18 mouse cellular contexts compared by ENCODE assay signal in genomic region chr10:80954415-80954814, GRCm38 (mm10). TPM values are rescaled to one million over a fixed set of nuclear protein-coding genes. Genes with fewer than 3 reads are reported as not detected.
DNase-seq lines count a peak whose midpoint lies in the region; ATAC-seq and TF ChIP-seq lines count a peak whose summit lies in the region.
"Had no signal": no experiment of that assay in that cellular context is flagged by ENCODE, and none has a peak within 500 bp of the region (broad histone marks: within the 10 kb centered on the region; RNA-seq: fewer than 3 reads in every experiment).

No protein-coding gene starts in this region.

- H3K4me3 ChIP-seq in heart, embryonic 15.5 days, result no peak overlapping the region
- no peak overlapping the region for H3K4me3 ChIP-seq in lung, embryonic 15.5 days
- no peak overlapping the region for H3K4me3 ChIP-seq in lung, adult 2 months (replicated peaks; ENCODE audit: extremely low read depth, low read depth, low read length)
- no peak overlapping the region for H3K4me3 ChIP-seq in embryonic fibroblast, embryonic 13.5 days (ENCODE audit: insufficient read depth, low read length)
- no peak overlapping the region for H3K4me3 ChIP-seq in stomach, embryonic 14.5 days (ENCODE audit: low read depth, low read length)
- no peak overlapping the region for H3K4me3 ChIP-seq in kidney, embryonic 16.5 days (ENCODE audit: low read length)
- H3K4me3 ChIP-seq: hindbrain, embryonic 12.5 days; liver, embryonic 15.5 days; megakaryocyte, embryonic 14.5 days had no signal

- no peaks in the 10 kb centered on the region for H3K27me3 ChIP-seq in heart, embryonic 15.5 days
- H3K27me3 ChIP-seq in lung, embryonic 15.5 days, result no peaks in the 10 kb centered on the region
- H3K27me3 ChIP-seq in stomach, embryonic 14.5 days (ENCODE audit: control insufficient read depth, insufficient read depth, low read length), result no peaks in the 10 kb centered on the region
- H3K27me3 ChIP-seq in kidney, embryonic 16.5 days (ENCODE audit: insufficient read depth, low read length), result no peaks in the 10 kb centered on the region

- H3K4me2 ChIP-seq in heart, embryonic 15.5 days, result no peak overlapping the region
- no peak overlapping the region for H3K4me2 ChIP-seq in lung, embryonic 15.5 days
- no peak overlapping the region for H3K4me2 ChIP-seq in stomach, embryonic 14.5 days (replicated peaks; ENCODE audit: low read depth, low read length)
- no peak overlapping the region for H3K4me2 ChIP-seq in kidney, embryonic 16.5 days (replicated peaks; ENCODE audit: low read depth, low read length)
- H3K4me2 ChIP-seq: hindbrain, embryonic 12.5 days; liver, embryonic 15.5 days had no signal

- H3K36me3 ChIP-seq in heart, embryonic 15.5 days, result no peaks in the 10 kb centered on the region
- no peaks in the 10 kb centered on the region for H3K36me3 ChIP-seq in lung, embryonic 15.5 days
- no peaks in the 10 kb centered on the region for H3K36me3 ChIP-seq in stomach, embryonic 14.5 days (ENCODE audit: control insufficient read depth, insufficient read depth, low read length)
- H3K36me3 ChIP-seq in kidney, embryonic 16.5 days (ENCODE audit: insufficient read depth, low read length), result no peaks in the 10 kb centered on the region
- H3K36me3 ChIP-seq: hindbrain, embryonic 12.5 days; liver, embryonic 15.5 days had no signal

- H3K4me1 ChIP-seq in heart, embryonic 15.5 days (replicated peaks), result peaks cover 22% of the 10 kb centered on the region
- H3K4me1 ChIP-seq in lung, embryonic 15.5 days, result peaks cover 20% of the 10 kb centered on the region
- H3K4me1 ChIP-seq in lung, adult 2 months (ENCODE audit: control insufficient read depth, insufficient read depth, low read length), result no peaks in the 10 kb centered on the region
- H3K4me1 ChIP-seq in embryonic fibroblast, embryonic 13.5 days (ENCODE audit: control insufficient read depth, insufficient read depth, low read length), result peaks cover 4% of the 10 kb centered on the region
- H3K4me1 ChIP-seq in stomach, embryonic 14.5 days (ENCODE audit: control insufficient read depth, insufficient read depth, low read length), result peaks cover 12% of the 10 kb centered on the region; the same call in 1 of the 2 replicates
- H3K4me1 ChIP-seq in kidney, embryonic 16.5 days (ENCODE audit: insufficient read depth, low read length), result no peaks in the 10 kb centered on the region

- intact Hi-C loops in heart, postnatal 25 days (cut with DNase I), result no loop called here

- peak overlapping the region; percentile 81 for H3K27ac ChIP-seq in heart, embryonic 15.5 days
- peak overlapping the region; percentile 60 for H3K27ac ChIP-seq in lung, embryonic 15.5 days
- peak overlapping the region; percentile 83 for H3K27ac ChIP-seq in embryonic fibroblast, embryonic 13.5 days (ENCODE audit: insufficient read depth, low read length)
- peak overlapping the region; percentile 23; the same call in 1 of the 2 replicates for H3K27ac ChIP-seq in stomach, embryonic 14.5 days (ENCODE audit: low read length)
- no peak overlapping the region for H3K27ac ChIP-seq in kidney, embryonic 16.5 days (ENCODE audit: low read length)
- H3K27ac ChIP-seq: hindbrain, embryonic 12.5 days; liver, embryonic 15.5 days had no signal

- ATAC-seq in heart, embryonic 15.5 days (replicated peaks; ENCODE audit: insufficient number of reproducible peaks, insufficient read depth, low FRiP score, low read depth), result no peak
- ATAC-seq in lung, embryonic 15.5 days (ENCODE audit: borderline replicate concordance, extremely low read depth, low FRiP score, low TSS enrichment), result no peak
- ATAC-seq in stomach, embryonic 14.5 days (ENCODE audit: insufficient number of reproducible peaks, insufficient read depth, low FRiP score, low read depth), result no peak
- no peak for ATAC-seq in kidney, embryonic 16.5 days (ENCODE audit: low FRiP score, low TSS enrichment)

- WGBS in heart, embryonic 15.5 days, result 68% methylated on average over 13 of the region's 13 CpGs
- WGBS in lung, embryonic 15.5 days, result 46% methylated on average over 13 of the region's 13 CpGs
- 65% methylated on average over 13 of the region's 13 CpGs for WGBS in lung, adult 2 months
- 62% methylated on average over 13 of the region's 13 CpGs for WGBS in stomach, embryonic 14.5 days
- 79% methylated on average over 13 of the region's 13 CpGs for WGBS in kidney, embryonic 16.5 days

- H3K9ac ChIP-seq in heart, embryonic 15.5 days, result no peak overlapping the region
- H3K9ac ChIP-seq in lung, embryonic 15.5 days, result no peak overlapping the region
- no peak overlapping the region for H3K9ac ChIP-seq in stomach, embryonic 14.5 days (replicated peaks; ENCODE audit: low read depth, low read length)
- H3K9ac ChIP-seq in kidney, embryonic 16.5 days (replicated peaks; ENCODE audit: low read length), result no peak overlapping the region
- H3K9ac ChIP-seq: hindbrain, embryonic 12.5 days; liver, embryonic 15.5 days had no signal

- TF ChIP-seq POLR2A in lung, adult 2 months (IDR thresholded peaks at IDR 0.05; ENCODE audit: borderline replicate concordance, extremely low read depth, low read depth, low read length), result no peak
- TF ChIP-seq POLR2A in embryonic fibroblast, embryonic 13.5 days (IDR thresholded peaks at IDR 0.05; ENCODE audit: low read depth, low read length), result no peak

- no peaks in the 10 kb centered on the region for H3K9me3 ChIP-seq in heart, embryonic 15.5 days (replicated peaks)
- H3K9me3 ChIP-seq in lung, embryonic 15.5 days, result no peaks in the 10 kb centered on the region
- no peaks in the 10 kb centered on the region for H3K9me3 ChIP-seq in stomach, embryonic 14.5 days (ENCODE audit: control insufficient read depth, low read depth, low read length)
- H3K9me3 ChIP-seq in kidney, embryonic 16.5 days (ENCODE audit: low read length), result no peaks in the 10 kb centered on the region
- H3K9me3 ChIP-seq: hindbrain, embryonic 12.5 days; liver, embryonic 15.5 days; megakaryocyte, embryonic 14.5 days had no signal

- no peak for TF ChIP-seq CTCF in lung, adult 2 months (IDR thresholded peaks at IDR 0.05; ENCODE audit: insufficient read depth, low read length)
- TF ChIP-seq CTCF in embryonic fibroblast, embryonic 13.5 days (IDR thresholded peaks at IDR 0.05; ENCODE audit: borderline replicate concordance, insufficient read depth, low read length), result no peak

- no peak for DNase-seq in heart, postnatal 25 days (ENCODE audit: low spot score)
- DNase-seq in lung, adult 2 months, result no peak
- DNase-seq in ovary, adult 18-20 months (ENCODE audit: low spot score), result no peak
- DNase-seq: adrenal gland, postnatal 25 days; cerebellum, adult 9-10 months; embryo, embryonic 11 days; kidney, adult 2 months; layer of hippocampus, postnatal 36 days; right cerebral cortex, adult 18-20 months; spleen, adult 18-20 months had no signal

RNA-seq across cellular contexts. Expression of gene Gadd45b, which starts 24.5 kb away (rescaled TPM):
- 30.8 and 34.1 TPM in 2 replicates for polyA plus RNA-seq in heart, embryonic 15.5 days (2015; fragmentation: Nextera tagmentation; extraction: Ambion mirVana)
- total RNA-seq in heart, postnatal 25 days (2021), result 10 to 100 TPM in 1 of 2 experiments, 1 to 10 TPM in 1; 8.2 to 14.1 TPM
- polyA plus RNA-seq in lung, embryonic 15.5 days (2015; fragmentation: Nextera tagmentation; extraction: Ambion mirVana), result 42.7 and 42.9 TPM in 2 replicates
- polyA plus RNA-seq in lung, adult 2 months (2012; rRNA removed), result 103 and 120 TPM in 2 replicates
- polyA plus RNA-seq in embryonic fibroblast, embryonic 13.5 days (2011; ENCODE audit: insufficient read length, low read depth, missing spikeins), result 38.3 and 45.7 TPM in 2 replicates
- 16.1 and 20.7 TPM in 2 replicates for polyA plus RNA-seq in stomach, embryonic 14.5 days (2014; fragmentation: Nextera tagmentation; extraction: Ambion mirVana)
- 22.3 and 24.1 TPM in 2 replicates for polyA plus RNA-seq in kidney, embryonic 16.5 days (2015; fragmentation: Nextera tagmentation; extraction: Ambion mirVana)

RNA-seq across cellular contexts. Expression of gene Lmnb2, which starts 36.4 kb away (rescaled TPM):
- polyA plus RNA-seq in heart, embryonic 15.5 days (2015; fragmentation: Nextera tagmentation; extraction: Ambion mirVana), result 22.0 and 32.1 TPM in 2 replicates
- total RNA-seq in heart, postnatal 25 days (2021), result 1 to 10 TPM; 4.6 to 5.6 TPM
- 55.8 and 60.4 TPM in 2 replicates for polyA plus RNA-seq in lung, embryonic 15.5 days (2015; fragmentation: Nextera tagmentation; extraction: Ambion mirVana)
- 9.4 and 11.3 TPM in 2 replicates for polyA plus RNA-seq in lung, adult 2 months (2012; rRNA removed)
- polyA plus RNA-seq in embryonic fibroblast, embryonic 13.5 days (2011; ENCODE audit: insufficient read length, low read depth, missing spikeins), result 14.1 and 14.7 TPM in 2 replicates
- polyA plus RNA-seq in stomach, embryonic 14.5 days (2014; fragmentation: Nextera tagmentation; extraction: Ambion mirVana), result 12.1 and 14.6 TPM in 2 replicates
- 61.8 and 62.4 TPM in 2 replicates for polyA plus RNA-seq in kidney, embryonic 16.5 days (2015; fragmentation: Nextera tagmentation; extraction: Ambion mirVana)

RNA-seq across cellular contexts. Expression of gene Timm13, which starts 53.6 kb away (rescaled TPM):
- polyA plus RNA-seq in heart, embryonic 15.5 days (2015; fragmentation: Nextera tagmentation; extraction: Ambion mirVana), result 269 and 299 TPM in 2 replicates
- total RNA-seq in heart, postnatal 25 days (2021), result 100 to 1,000 TPM; 143 to 148 TPM
- polyA plus RNA-seq in lung, embryonic 15.5 days (2015; fragmentation: Nextera tagmentation; extraction: Ambion mirVana), result 305 and 307 TPM in 2 replicates
- polyA plus RNA-seq in lung, adult 2 months (2012; rRNA removed), result 157 and 196 TPM in 2 replicates
- 75.8 and 89.2 TPM in 2 replicates for polyA plus RNA-seq in embryonic fibroblast, embryonic 13.5 days (2011; ENCODE audit: insufficient read length, low read depth, missing spikeins)
- polyA plus RNA-seq in stomach, embryonic 14.5 days (2014; fragmentation: Nextera tagmentation; extraction: Ambion mirVana), result 340 and 345 TPM in 2 replicates
- 361 and 376 TPM in 2 replicates for polyA plus RNA-seq in kidney, embryonic 16.5 days (2015; fragmentation: Nextera tagmentation; extraction: Ambion mirVana)
